Mouse (Mus musculus) cortical plate, adult 2 months (tissue): ENCODE measurements around the gene Fam102a. TPM values are rescaled to one million over a fixed set of nuclear protein-coding genes. Genes with fewer than 3 reads are reported as not detected.
A peak's percentile ranks its signal among the peaks of the same experiment; 100 is the strongest.
"Not testable (repeated sequence)": the region's sequence is repeated elsewhere in the genome, so short reads cannot be mapped to it uniquely, and the experiment has no call there.

Experiments used
- H3K27ac ChIP-seq: fragments of 200-500 bp; 2 replicates; pipeline ENCODE4 v1.5.1; 2012; ENCODE audit warnings: low read length, control low read depth, inconsistent platforms; ENCODE audit not compliant: insufficient read depth
- H3K4me1 ChIP-seq: fragments of 200-500 bp; 2 replicates; pipeline ENCODE4 v1.6.1; 2011; ENCODE audit warnings: low read length; ENCODE audit not compliant: control insufficient read depth, insufficient read depth
- H3K4me3 ChIP-seq: fragments of 200-500 bp; 2 replicates; pipeline ENCODE4 v1.5.1; 2011; ENCODE audit warnings: mild to moderate bottlenecking, low read length, control low read depth; ENCODE audit not compliant: insufficient read depth
- CTCF ChIP-seq: fragments of 200-500 bp; IDR thresholded peaks from 2 replicates; pipeline ENCODE4 v1.5.1; 2011; ENCODE audit warnings: mild to moderate bottlenecking, control low read depth, low read length; ENCODE audit not compliant: insufficient read depth; ENCODE audit errors: extremely low read depth
- POLR2A ChIP-seq: fragments of 200-500 bp; IDR thresholded peaks from 2 replicates; pipeline ENCODE4 v1.6.1; 2011; ENCODE audit warnings: mild to moderate bottlenecking, low read length, control low read depth; ENCODE audit not compliant: insufficient read depth; ENCODE audit errors: extremely low read depth
- polyA plus RNA-seq: library from polyadenylated mRNA; depleted of rRNA; stranded (reverse); fragments of >200 nt; gene quantifications from 2 replicates; pipeline ENCODE4 v1.2.3, GENCODE M21; 2012; rRNA removed

Fam102a gene
- polyA plus RNA-seq: 39.2 and 46.7 TPM in 2 replicates

- TF ChIP-seq POLR2A: peak; percentile 85
- TF ChIP-seq CTCF: no peak
- peak within 1 kb of the TSS; percentile 67 for H3K4me3 ChIP-seq
- peaks cover 4% of the 10 kb centered on the region; the same call in 1 of the 2 replicates for H3K4me1 ChIP-seq
- H3K27ac ChIP-seq: peak within 1 kb of the TSS; percentile 99
Observed at GRCm38 (mm10) chr2:32534733-32535471, at the start of gene Fam102a. Fam102a (plus strand) TSS chr2:32535332.

GRCm38 (mm10) chr2:32485751-32486150 lies 49.4 kb upstream of the Fam102a start:
- Histone ChIP-seq H3K4me1 (no peaks in the 10 kb centered on the region), H3K27ac (no peak overlapping the region), H3K4me3 (no peak overlapping the region)
- TF ChIP-seq CTCF (no peak), POLR2A (no peak)

GRCm38 (mm10) chr2:32486155-32486554 lies 49.0 kb upstream of the Fam102a start:
- Histone ChIP-seq H3K4me3 (no peak overlapping the region), H3K27ac (no peak overlapping the region), H3K4me1 (no peaks in the 10 kb centered on the region)
- TF ChIP-seq CTCF (no peak), POLR2A (no peak)

- Histone ChIP-seq H3K4me3 (no peak overlapping the region), H3K27ac (no peak overlapping the region), H3K4me1 (no peaks in the 10 kb centered on the region)
- TF ChIP-seq POLR2A: no peak
- TF ChIP-seq CTCF: peak; percentile 87
Observed at GRCm38 (mm10) chr2:32487124-32487623, 48.0 kb upstream of the Fam102a start.

GRCm38 (mm10) chr2:32488679-32489078 lies 46.5 kb upstream of the Fam102a start:
- Histone ChIP-seq H3K4me3 (no peak overlapping the region), H3K4me1 (no peaks in the 10 kb centered on the region), H3K27ac (no peak overlapping the region)
- TF ChIP-seq POLR2A (no peak), CTCF (peak; percentile 76)

GRCm38 (mm10) chr2:32490730-32491129 lies 44.4 kb upstream of the Fam102a start:
- H3K4me1 ChIP-seq, H3K4me3 ChIP-seq, H3K27ac ChIP-seq: not testable (repeated sequence)

- TF ChIP-seq POLR2A (no peak), CTCF (no peak)
- H3K4me1 ChIP-seq: no peaks in the 10 kb centered on the region
- H3K4me3 ChIP-seq: no peak overlapping the region
- no peak overlapping the region for H3K27ac ChIP-seq
Observed at GRCm38 (mm10) chr2:32492661-32493060, 42.5 kb upstream of the Fam102a start.

- H3K4me1 ChIP-seq: no peaks in the 10 kb centered on the region
- H3K4me3 ChIP-seq: no peak overlapping the region
- H3K27ac ChIP-seq: no peak overlapping the region
- no peak for TF ChIP-seq POLR2A
- TF ChIP-seq CTCF: no peak
Observed at GRCm38 (mm10) chr2:32493301-32493701, 41.8 kb upstream of the Fam102a start.

- TF ChIP-seq CTCF (no peak), POLR2A (no peak)
- Histone ChIP-seq H3K4me3 (no peak overlapping the region), H3K27ac (no peak overlapping the region), H3K4me1 (no peaks in the 10 kb centered on the region)
Observed at GRCm38 (mm10) chr2:32494522-32494921, 40.6 kb upstream of the Fam102a start.

GRCm38 (mm10) chr2:32495185-32495726 lies 39.9 kb upstream of the Fam102a start:
- Histone ChIP-seq H3K4me3 (no peak overlapping the region), H3K27ac (no peak overlapping the region), H3K4me1 (no peaks in the 10 kb centered on the region)
- TF ChIP-seq CTCF (no peak), POLR2A (no peak)
